Mouse (Mus musculus): Measurements from ENCODE around the gene Hoxa4. TPM values are rescaled to one million over a fixed set of nuclear protein-coding genes. Genes with fewer than 3 reads are reported as not detected.

Hoxa4 gene
- polyA plus RNA-seq, 1 experiment from 2014 or later = 1.4 TPM

GRCm38 (mm10) chr6:52235866-52236265, 44.3 kb upstream of the Hoxa4 start:
- WGBS = 27% methylated on average over 6 of the region's 6 CpGs
- Histone ChIP-seq H3K9me3 (ENCODE audit: low read length) (no peaks in the 10 kb centered on the region), H3K9ac (replicated peaks; ENCODE audit: low read length) (peak overlapping the region; percentile 99), H3K27ac (ENCODE audit: low read length) (peak overlapping the region; percentile 86), H3K36me3 (ENCODE audit: insufficient read depth, low read length) (peaks cover 7% of the 10 kb centered on the region; the same call in 1 of the 2 replicates), H3K4me2 (replicated peaks; ENCODE audit: low read depth, low read length) (peak overlapping the region; percentile 84), H3K4me1 (ENCODE audit: insufficient read depth, low read length) (peaks cover 25% of the 10 kb centered on the region), H3K27me3 (ENCODE audit: insufficient read depth, low read length) (no peaks in the 10 kb centered on the region), H3K4me3 (ENCODE audit: low read length) (peak overlapping the region; percentile 83)
- no peak for ATAC-seq (ENCODE audit: low FRiP score, low TSS enrichment)

GRCm38 (mm10) chr6:52235267-52235666, 43.7 kb upstream of the Hoxa4 start:
- H3K4me3 ChIP-seq (ENCODE audit: low read length) = peak overlapping the region; percentile 83
- H3K9ac ChIP-seq (replicated peaks; ENCODE audit: low read length) = peak overlapping the region; percentile 99
- peaks cover 22% of the 10 kb centered on the region for H3K4me1 ChIP-seq (ENCODE audit: insufficient read depth, low read length)
- H3K27ac ChIP-seq (ENCODE audit: low read length) = peak overlapping the region; percentile 86
- 13% methylated on average over 9 of the region's 9 CpGs for WGBS
- no peaks in the 10 kb centered on the region for H3K9me3 ChIP-seq (ENCODE audit: low read length)
- peak overlapping the region; percentile 84 for H3K4me2 ChIP-seq (replicated peaks; ENCODE audit: low read depth, low read length)
- 0 out of 2 replicates have a peak, but pooled peaks have one; percentile 8 for ATAC-seq (ENCODE audit: low FRiP score, low TSS enrichment)
- H3K36me3 ChIP-seq (ENCODE audit: insufficient read depth, low read length) = peaks cover 7% of the 10 kb centered on the region; the same call in 1 of the 2 replicates
- H3K27me3 ChIP-seq (ENCODE audit: insufficient read depth, low read length) = no peaks in the 10 kb centered on the region

- 1% methylated on average over 66 of the region's 68 CpGs for WGBS
- peaks cover 22% of the 10 kb centered on the region for H3K4me1 ChIP-seq (ENCODE audit: insufficient read depth, low read length)
- peak overlapping the region; percentile 86 for H3K27ac ChIP-seq (ENCODE audit: low read length)
- H3K9me3 ChIP-seq (ENCODE audit: low read length) = no peaks in the 10 kb centered on the region
- H3K4me2 ChIP-seq (replicated peaks; ENCODE audit: low read depth, low read length) = peak overlapping the region; percentile 84
- ATAC-seq (ENCODE audit: low FRiP score, low TSS enrichment) = peak; percentile 57; the same call in 1 of the 2 replicates
- H3K36me3 ChIP-seq (ENCODE audit: insufficient read depth, low read length) = peaks cover 7% of the 10 kb centered on the region; the same call in 1 of the 2 replicates
- peak overlapping the region; percentile 83 for H3K4me3 ChIP-seq (ENCODE audit: low read length)
- H3K9ac ChIP-seq (replicated peaks; ENCODE audit: low read length) = peak overlapping the region; percentile 99
- no peaks in the 10 kb centered on the region for H3K27me3 ChIP-seq (ENCODE audit: insufficient read depth, low read length)
Measured at GRCm38 (mm10) chr6:52234428-52235140, 43.0 kb upstream of the Hoxa4 start.

- under 1% methylated on average over 70 of the region's 70 CpGs for WGBS
- peak overlapping the region; percentile 99 for H3K9ac ChIP-seq (replicated peaks; ENCODE audit: low read length)
- no peaks in the 10 kb centered on the region for H3K27me3 ChIP-seq (ENCODE audit: insufficient read depth, low read length)
- H3K9me3 ChIP-seq (ENCODE audit: low read length) = no peaks in the 10 kb centered on the region
- peaks cover 7% of the 10 kb centered on the region; the same call in 1 of the 2 replicates for H3K36me3 ChIP-seq (ENCODE audit: insufficient read depth, low read length)
- H3K4me2 ChIP-seq (replicated peaks; ENCODE audit: low read depth, low read length) = peak overlapping the region; percentile 84
- peak overlapping the region; percentile 86 for H3K27ac ChIP-seq (ENCODE audit: low read length)
- ATAC-seq (ENCODE audit: low FRiP score, low TSS enrichment) = peak; percentile 60
- H3K4me3 ChIP-seq (ENCODE audit: low read length) = peak overlapping the region; percentile 83
- H3K4me1 ChIP-seq (ENCODE audit: insufficient read depth, low read length) = peaks cover 22% of the 10 kb centered on the region
Measured at GRCm38 (mm10) chr6:52233546-52234427, 42.2 kb upstream of the Hoxa4 start.

- Histone ChIP-seq H3K9me3 (ENCODE audit: low read length) (no peaks in the 10 kb centered on the region), H3K4me1 (ENCODE audit: insufficient read depth, low read length) (peaks cover 25% of the 10 kb centered on the region), H3K9ac (replicated peaks; ENCODE audit: low read length) (peak overlapping the region; percentile 99), H3K27ac (ENCODE audit: low read length) (peak overlapping the region; percentile 86), H3K27me3 (ENCODE audit: insufficient read depth, low read length) (no peaks in the 10 kb centered on the region), H3K4me3 (ENCODE audit: low read length) (peak overlapping the region; percentile 83), H3K36me3 (ENCODE audit: insufficient read depth, low read length) (peaks cover 7% of the 10 kb centered on the region; the same call in 1 of the 2 replicates), H3K4me2 (replicated peaks; ENCODE audit: low read depth, low read length) (peak overlapping the region; percentile 84)
- 1% methylated on average over 23 of the region's 23 CpGs for WGBS
- ATAC-seq (ENCODE audit: low FRiP score, low TSS enrichment) = no peak
Measured at GRCm38 (mm10) chr6:52232984-52233545, 41.5 kb upstream of the Hoxa4 start.

GRCm38 (mm10) chr6:52232568-52232965, 41.0 kb upstream of the Hoxa4 start:
- under 1% methylated on average over 18 of the region's 18 CpGs for WGBS
- no peaks in the 10 kb centered on the region for H3K27me3 ChIP-seq (ENCODE audit: insufficient read depth, low read length)

GRCm38 (mm10) chr6:52231885-52232567, 40.5 kb upstream of the Hoxa4 start:
- H3K4me2 ChIP-seq (replicated peaks; ENCODE audit: low read depth, low read length) = peak overlapping the region; percentile 84
- peak overlapping the region; percentile 99 for H3K9ac ChIP-seq (replicated peaks; ENCODE audit: low read length)
- H3K9me3 ChIP-seq (ENCODE audit: low read length) = no peaks in the 10 kb centered on the region
- ATAC-seq (ENCODE audit: low FRiP score, low TSS enrichment) = no peak
- peaks cover 7% of the 10 kb centered on the region; the same call in 1 of the 2 replicates for H3K36me3 ChIP-seq (ENCODE audit: insufficient read depth, low read length)
- peak overlapping the region; percentile 86 for H3K27ac ChIP-seq (ENCODE audit: low read length)
- H3K27me3 ChIP-seq (ENCODE audit: insufficient read depth, low read length) = no peaks in the 10 kb centered on the region
- under 1% methylated on average over 18 of the region's 18 CpGs for WGBS
- peak overlapping the region; percentile 83 for H3K4me3 ChIP-seq (ENCODE audit: low read length)
- peaks cover 33% of the 10 kb centered on the region for H3K4me1 ChIP-seq (ENCODE audit: insufficient read depth, low read length)

More at GRCm38 (mm10) chr6:52232568-52232965, 41.0 kb upstream of the Hoxa4 start:
- Histone ChIP-seq H3K4me3 (ENCODE audit: low read length) (peak overlapping the region; percentile 83), H3K9ac (replicated peaks; ENCODE audit: low read length) (peak overlapping the region; percentile 99), H3K4me1 (ENCODE audit: insufficient read depth, low read length) (peaks cover 30% of the 10 kb centered on the region), H3K9me3 (ENCODE audit: low read length) (no peaks in the 10 kb centered on the region), H3K36me3 (ENCODE audit: insufficient read depth, low read length) (peaks cover 7% of the 10 kb centered on the region; the same call in 1 of the 2 replicates), H3K4me2 (replicated peaks; ENCODE audit: low read depth, low read length) (peak overlapping the region; percentile 84), H3K27ac (ENCODE audit: low read length) (peak overlapping the region; percentile 86)
- ATAC-seq (ENCODE audit: low FRiP score, low TSS enrichment) = no peak

GRCm38 (mm10) chr6:52230516-52231165, 39.1 kb upstream of the Hoxa4 start, which contains the start of gene Hoxa9:
Gene Hoxa9, minus strand, starts transcription at chr6:52231089.
- Histone ChIP-seq H3K27ac (ENCODE audit: low read length) (peak within 1 kb of the TSS; percentile 97), H3K4me3 (ENCODE audit: low read length) (peak within 1 kb of the TSS; percentile 83), H3K36me3 (ENCODE audit: insufficient read depth, low read length) (peaks cover 7% of the 10 kb centered on the region; the same call in 1 of the 2 replicates), H3K27me3 (ENCODE audit: insufficient read depth, low read length) (no peaks in the 10 kb centered on the region), H3K4me1 (ENCODE audit: insufficient read depth, low read length) (peaks cover 19% of the 10 kb centered on the region), H3K9ac (replicated peaks; ENCODE audit: low read length) (peak within 1 kb of the TSS; percentile 99), H3K9me3 (ENCODE audit: low read length) (no peaks in the 10 kb centered on the region), H3K4me2 (replicated peaks; ENCODE audit: low read depth, low read length) (peak within 1 kb of the TSS; percentile 84)
- peak; percentile 52 for ATAC-seq (ENCODE audit: low FRiP score, low TSS enrichment)
- WGBS = 1% methylated on average over 16 of the region's 36 CpGs

All from kidney, embryonic 16.5 days (tissue).